Mouse (Mus musculus) liver, adult 2 months (tissue): ENCODE results near the gene Rps6ka4. TPM values are rescaled to one million over a fixed set of nuclear protein-coding genes. Genes with fewer than 3 reads are reported as not detected.

Experiments
- DNase-seq: peaks from one replicate; pipeline ENCODE4 v3.0.0-alpha.2; 2011; ENCODE audit warnings: low read depth, low spot score; ENCODE audit errors: extremely low read depth
- H3K27ac ChIP-seq: fragments of 200-500 bp; replicated peaks from 2 replicates; pipeline ENCODE4 v1.5.1; 2012; ENCODE audit warnings: low read depth, mild to moderate bottlenecking, control low read depth, inconsistent platforms, low read length; ENCODE audit not compliant: insufficient read depth
- H3K27me3 ChIP-seq: fragments of 200-500 bp; 2 replicates; pipeline ENCODE4 v1.6.1; 2012; ENCODE audit warnings: mild to moderate bottlenecking, moderate library complexity, low read length, inconsistent platforms; ENCODE audit not compliant: control insufficient read depth, insufficient read depth
- H3K36me3 ChIP-seq: fragments of 200-500 bp; 2 replicates; pipeline ENCODE4 v1.6.1; 2012; ENCODE audit warnings: low read length, inconsistent platforms; ENCODE audit not compliant: control insufficient read depth, insufficient read depth
- H3K4me1 ChIP-seq: fragments of 200-500 bp; 2 replicates; pipeline ENCODE4 v1.6.1; 2011; ENCODE audit warnings: low read length; ENCODE audit not compliant: control insufficient read depth, insufficient read depth
- H3K4me3 ChIP-seq: fragments of 200-500 bp; 2 replicates; pipeline ENCODE4 v1.5.1; 2011; ENCODE audit warnings: low read depth, mild to moderate bottlenecking, control low read depth, low read length, moderate library complexity; ENCODE audit not compliant: insufficient read depth
- H3K79me2 ChIP-seq: fragments of 200-500 bp; 2 replicates; pipeline ENCODE4 v1.6.1; 2012; ENCODE audit warnings: inconsistent platforms, mild to moderate bottlenecking, low read length, moderate library complexity; ENCODE audit not compliant: control insufficient read depth, insufficient read depth
- H3K9ac ChIP-seq: fragments of 200-500 bp; 2 replicates; pipeline ENCODE4 v1.6.1; 2012; ENCODE audit warnings: low read depth, mild to moderate bottlenecking, control low read depth, inconsistent platforms, low read length
- CTCF ChIP-seq: fragments of 200-500 bp; IDR thresholded peaks from 2 replicates; pipeline ENCODE4 v1.5.1; 2011; ENCODE audit warnings: low read depth, low read length, control low read depth
- POLR2A ChIP-seq: fragments of 200-500 bp; IDR thresholded peaks from 2 replicates; pipeline ENCODE4 v1.6.1; 2011; ENCODE audit warnings: low read length, control low read depth; ENCODE audit not compliant: insufficient read depth; ENCODE audit errors: extremely low read depth
- WGBS: fragments of 180-500 bp; shearing (Covaris S2); methylation state at CpG from one replicate; pipeline ENCODE4 v1.1.7; 2018; 5-methylcytosine and 5-hydroxymethylcytosine counted together
- polyA plus RNA-seq: library from polyadenylated mRNA; depleted of rRNA; stranded (reverse); fragments of >200 nt; gene quantifications from 2 replicates; pipeline ENCODE4 v1.2.3, GENCODE M21; 2012
- total RNA-seq: library from RNA; depleted of rRNA; stranded (reverse); fragments of >200 nt; gene quantifications from 2 replicates; pipeline ENCODE4 v1.2.3, GENCODE M21; 2014

Rps6ka4 gene
- total and polyA plus RNA-seq, 2 experiments: 3.9 to 8.4 TPM

- Histone ChIP-seq H3K4me3 (no peak overlapping the region), H3K36me3 (no peaks in the 10 kb centered on the region), H3K27me3 (no peaks in the 10 kb centered on the region), H3K4me1 (peaks cover 3% of the 10 kb centered on the region; the same call in 1 of the 2 replicates), H3K9ac (no peak overlapping the region), H3K27ac (no peak overlapping the region), H3K79me2 (no peaks in the 10 kb centered on the region)
- 88% methylated on average over 12 of the region's 12 CpGs for WGBS
- DNase-seq: no peak
- no peak for TF ChIP-seq POLR2A
- no peak for TF ChIP-seq CTCF
These were observed 14.2 kb upstream of the Rps6ka4 start for GRCm38 (mm10) chr19:6854658-6855057.

- DNase-seq: no peak
- Histone ChIP-seq H3K4me3 (no peak overlapping the region), H3K36me3 (no peaks in the 10 kb centered on the region), H3K27ac (no peak overlapping the region), H3K9ac (no peak overlapping the region), H3K4me1 (peaks cover 3% of the 10 kb centered on the region; the same call in 1 of the 2 replicates), H3K27me3 (no peaks in the 10 kb centered on the region), H3K79me2 (no peaks in the 10 kb centered on the region)
- TF ChIP-seq POLR2A: no peak
- TF ChIP-seq CTCF: peak; percentile 44
- WGBS: 74% methylated on average over 8 of the region's 8 CpGs
These were observed 13.5 kb upstream of the Rps6ka4 start for GRCm38 (mm10) chr19:6853903-6854302.

- H3K36me3 ChIP-seq: no peaks in the 10 kb centered on the region
- no peak overlapping the region for H3K27ac ChIP-seq
- H3K9ac ChIP-seq: no peak overlapping the region
- peaks cover 9% of the 10 kb centered on the region; the same call in 1 of the 2 replicates for H3K27me3 ChIP-seq
- H3K79me2 ChIP-seq: no peaks in the 10 kb centered on the region
- H3K4me1 ChIP-seq: peaks cover 3% of the 10 kb centered on the region; the same call in 1 of the 2 replicates
- H3K4me3 ChIP-seq: no peak overlapping the region
- no peak for DNase-seq
- TF ChIP-seq CTCF (no peak), POLR2A (no peak)
- 89% methylated on average over 21 of the region's 21 CpGs for WGBS
These were observed 12.2 kb upstream of the Rps6ka4 start for GRCm38 (mm10) chr19:6852393-6853305.

DNA sequence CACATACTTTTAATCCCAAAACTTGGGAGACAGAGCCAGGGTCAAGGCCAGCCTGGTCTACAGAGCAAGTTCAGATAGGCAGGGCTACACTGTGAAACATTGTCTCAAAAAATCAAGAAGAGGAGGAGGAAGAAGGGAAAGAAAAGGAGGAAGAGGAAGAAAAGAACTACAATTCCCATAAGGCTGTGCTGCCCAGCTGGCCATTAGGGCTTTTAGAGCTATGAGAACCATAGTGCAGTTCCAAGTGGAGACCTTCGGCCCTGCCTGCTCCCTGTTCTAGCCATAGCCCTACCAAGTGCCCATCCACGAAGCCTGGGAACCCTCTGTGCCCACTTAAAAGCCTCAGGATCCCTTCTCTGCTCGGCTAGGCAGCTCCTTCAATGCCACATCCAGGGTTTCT lies 11.1 kb upstream of the Rps6ka4 start:
- 91% methylated on average over 3 of the region's 3 CpGs for WGBS
- DNase-seq: no peak
- Histone ChIP-seq H3K27me3 (peaks cover 12% of the 10 kb centered on the region; the same call in 1 of the 2 replicates), H3K4me3 (no peak overlapping the region), H3K27ac (no peak overlapping the region), H3K79me2 (no peaks in the 10 kb centered on the region), H3K4me1 (peaks cover 3% of the 10 kb centered on the region; the same call in 1 of the 2 replicates), H3K9ac (no peak overlapping the region), H3K36me3 (no peaks in the 10 kb centered on the region)
- TF ChIP-seq POLR2A (no peak), CTCF (no peak)

- 81% methylated on average over 23 of the region's 23 CpGs for WGBS
- Histone ChIP-seq H3K79me2 (no peaks in the 10 kb centered on the region), H3K9ac (no peak overlapping the region), H3K4me3 (no peak overlapping the region), H3K36me3 (no peaks in the 10 kb centered on the region), H3K4me1 (no peaks in the 10 kb centered on the region), H3K27ac (no peak overlapping the region), H3K27me3 (peaks cover 12% of the 10 kb centered on the region; the same call in 1 of the 2 replicates)
- TF ChIP-seq POLR2A (no peak), CTCF (no peak)
- DNase-seq: no peak
These were observed 9.2 kb upstream of the Rps6ka4 start for GRCm38 (mm10) chr19:6849506-6850068.
